In genomic region chr10:69630802-69631388, GRCm38 (mm10) we compare ENCODE assay signal across 20 mouse cellular contexts.
DNase-seq lines count a peak whose midpoint lies in the region; ATAC-seq and TF ChIP-seq lines count a peak whose summit lies in the region.
"Had no signal": no experiment of that assay in that cellular context is flagged by ENCODE, and none has a peak within 500 bp of the region (broad histone marks: within the 10 kb centered on the region; RNA-seq: fewer than 3 reads in every experiment).

No protein-coding gene starts in this region.

- ATAC-seq in forebrain, embryonic 15.5 days (replicated peaks), result no peak
- ATAC-seq: forebrain, embryonic 16.5 days; hindbrain, postnatal 0 days had no signal

- 43% methylated on average over 7 of the region's 7 CpGs for WGBS in forebrain, embryonic 15.5 days
- 68% methylated on average over 7 of the region's 7 CpGs for WGBS in forebrain, embryonic 10.5 days

- H3K4me3 ChIP-seq in forebrain, embryonic 15.5 days, result no peak overlapping the region
- H3K4me3 ChIP-seq in forebrain, embryonic 10.5 days, result no peak overlapping the region
- H3K4me3 ChIP-seq in layer of hippocampus, adult 2 months, result no peak overlapping the region
- H3K4me3 ChIP-seq: heart, embryonic 12.5 days; midbrain, embryonic 10.5 days had no signal

- no peak overlapping the region for H3K9ac ChIP-seq in forebrain, embryonic 15.5 days (replicated peaks)
- H3K9ac ChIP-seq: heart, embryonic 12.5 days had no signal

- no peak overlapping the region for H3K4me2 ChIP-seq in forebrain, embryonic 15.5 days (replicated peaks)
- H3K4me2 ChIP-seq: heart, embryonic 12.5 days had no signal

- H3K27me3 ChIP-seq in forebrain, embryonic 15.5 days, result no peaks in the 10 kb centered on the region
- H3K27me3 ChIP-seq in forebrain, embryonic 10.5 days (ENCODE audit: poor library complexity, severe bottlenecking), result no peaks in the 10 kb centered on the region
- H3K27me3 ChIP-seq: heart, embryonic 12.5 days had no signal

- TF ChIP-seq CTCF in layer of hippocampus, adult 2 months (conservative IDR thresholded peaks at IDR 0.05), result no peak

- no peaks in the 10 kb centered on the region for H3K36me3 ChIP-seq in forebrain, embryonic 15.5 days
- H3K36me3 ChIP-seq in forebrain, embryonic 10.5 days (replicated peaks), result no peaks in the 10 kb centered on the region
- H3K36me3 ChIP-seq: heart, embryonic 12.5 days; midbrain, embryonic 10.5 days had no signal

- DNase-seq in forebrain, embryonic 10.5 days (ENCODE audit: extremely low spot score, low spot score), result no peak
- peak in 1 of 2 experiments; percentile 13 for DNase-seq in layer of hippocampus, adult 2 months (ENCODE audit: low spot score in 2 of 2)
- DNase-seq in layer of hippocampus, adult 9-11 months, result no peak
- DNase-seq in urinary bladder, postnatal 14 days (ENCODE audit: low spot score), result peak; percentile 1
- DNase-seq in urinary bladder, adult 18-20 months (ENCODE audit: low spot score in 2 of 2), result no peak
- DNase-seq in right cerebral cortex, postnatal 25 days, result no peak
- no peak for DNase-seq in spleen, postnatal 4 days (ENCODE audit: low spot score in 2 of 2)
- DNase-seq: adrenal gland, postnatal 25 days; cerebellum, adult 8-10 months; gastrocnemius, postnatal 25 days; kidney, adult 11 months; kidney, postnatal 36 days; lung, adult 18-20 months; lung, postnatal 4 days; thymus, postnatal 36 days had no signal

- H3K27ac ChIP-seq in forebrain, embryonic 15.5 days (replicated peaks), result peak overlapping the region; percentile 34; the same call in 1 of the 2 replicates
- no peak overlapping the region for H3K27ac ChIP-seq in forebrain, embryonic 10.5 days
- H3K27ac ChIP-seq in layer of hippocampus, adult 2 months, result peak overlapping the region; percentile 82
- H3K27ac ChIP-seq: hindbrain, postnatal 0 days; midbrain, embryonic 10.5 days had no signal

- no peaks in the 10 kb centered on the region for H3K9me3 ChIP-seq in forebrain, embryonic 15.5 days
- H3K9me3 ChIP-seq in forebrain, embryonic 10.5 days, result no peaks in the 10 kb centered on the region
- H3K9me3 ChIP-seq: heart, embryonic 12.5 days; midbrain, embryonic 10.5 days had no signal

- peaks cover 31% of the 10 kb centered on the region for H3K4me1 ChIP-seq in forebrain, embryonic 15.5 days
- 0 out of 2 replicates have a peak, but pooled peaks cover 1% of the 10 kb centered on the region for H3K4me1 ChIP-seq in forebrain, embryonic 10.5 days
